Mouse (Mus musculus) ES-Bruce4 (cell line): ENCODE data around the gene Frem2.

ENCODE experiments used
- CTCF ChIP-seq: IDR thresholded peaks from one replicate; pipeline ENCODE4 v1.8.1; 2011; ENCODE audit warnings: low read depth, low read length
- EP300 ChIP-seq: IDR thresholded peaks from 2 replicates; pipeline ENCODE4 v1.6.1; 2011; ENCODE audit warnings: low read depth, low read length; ENCODE audit not compliant: insufficient read depth
- POLR2A ChIP-seq: IDR thresholded peaks from one replicate; pipeline ENCODE4 v1.8.1; 2011; ENCODE audit warnings: low read length; ENCODE audit not compliant: insufficient read depth

DNA sequence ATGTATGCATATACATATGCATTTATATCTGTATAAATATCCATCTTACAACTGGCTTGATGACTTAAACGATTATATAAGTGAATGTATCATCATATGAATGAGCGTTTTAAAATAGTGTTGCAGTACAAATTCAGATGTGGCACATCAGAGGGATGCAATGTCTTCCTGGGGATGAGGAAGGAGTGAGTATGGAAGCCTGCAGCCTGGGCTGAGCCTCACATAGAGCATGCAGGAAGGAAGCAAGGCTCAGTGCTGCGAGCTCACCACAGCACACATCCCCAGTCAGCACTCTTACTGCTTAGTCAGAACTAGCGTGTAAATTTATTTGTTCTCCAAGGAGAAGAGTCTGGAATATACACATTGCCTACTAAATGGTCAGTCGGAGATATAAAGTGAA lies 27.2 kb downstream of the Frem2 start:
- TF ChIP-seq POLR2A = no peak
- TF ChIP-seq EP300 = no peak
- no peak for TF ChIP-seq CTCF
